Mouse (Mus musculus) stomach, postnatal 0 days (tissue): Measurements from ENCODE around the gene Amh. TPM values are rescaled to one million over a fixed set of nuclear protein-coding genes. Genes with fewer than 3 reads are reported as not detected.

Source experiments
- ATAC-seq: fragments of 200-750 bp; cut with Nextera tagmentation; 2 replicates; pipeline ENCODE4 v1.8.0; 2017; ENCODE audit not compliant: low FRiP score, low TSS enrichment
- DNase-seq: peaks from one replicate; pipeline ENCODE4 v3.0.0-alpha.2; 2016; ENCODE audit warnings: low spot score
- H3K27ac ChIP-seq: fragments of 300-500 bp; sonication (generic); replicated peaks from 2 replicates; pipeline ENCODE4 v1.5.1; 2014; ENCODE audit warnings: mild to moderate bottlenecking, control low read depth
- H3K27me3 ChIP-seq: fragments of 300-500 bp; sonication (generic); 2 replicates; pipeline ENCODE4 v1.6.1; 2014; ENCODE audit warnings: low read length; ENCODE audit not compliant: control insufficient read depth, insufficient read depth
- H3K36me3 ChIP-seq: fragments of 300-500 bp; sonication (generic); 2 replicates; pipeline ENCODE4 v1.6.1; 2014; ENCODE audit warnings: low read length, mixed read lengths; ENCODE audit not compliant: control insufficient read depth, insufficient read depth
- H3K4me1 ChIP-seq: fragments of 300-500 bp; sonication (generic); replicated peaks from 2 replicates; pipeline ENCODE4 v1.6.1; 2014; ENCODE audit warnings: antibody characterized with exemption; ENCODE audit not compliant: control insufficient read depth, insufficient read depth
- H3K4me2 ChIP-seq: fragments of 300-500 bp; sonication (generic); replicated peaks from 2 replicates; pipeline ENCODE4 v1.6.1; 2014; ENCODE audit warnings: low read depth, mild to moderate bottlenecking, control low read depth, moderate library complexity
- H3K4me3 ChIP-seq: fragments of 300-500 bp; sonication (generic); 2 replicates; pipeline ENCODE4 v1.5.1; 2014; ENCODE audit warnings: low read depth, low read length, control low read depth
- H3K9ac ChIP-seq: fragments of 300-500 bp; sonication (generic); 2 replicates; pipeline ENCODE4 v1.6.1; 2014; ENCODE audit warnings: mild to moderate bottlenecking, low read length, control low read depth, mixed read lengths
- H3K9me3 ChIP-seq: fragments of 300-500 bp; sonication (generic); 2 replicates; pipeline ENCODE4 v1.6.1; 2016; ENCODE audit warnings: low read length; ENCODE audit not compliant: control insufficient read depth
- CTCF ChIP-seq: IDR thresholded peaks from 2 replicates; pipeline ENCODE4 v1.5.1; 2016; ENCODE audit warnings: antibody characterized with exemption, low read depth, mild to moderate bottlenecking, moderate library complexity
- EP300 ChIP-seq: optimal IDR thresholded peaks from 2 replicates; pipeline ENCODE3; 2016; ENCODE audit warnings: antibody characterized with exemption
- WGBS: fragments of 180-500 bp; shearing (Covaris S2); extraction: QIAGEN DNeasy Blood & Tissue Kit; methylation state at CpG from one replicate; pipeline ENCODE4 v1.1.7; 2014; 5-methylcytosine and 5-hydroxymethylcytosine counted together
- polyA plus RNA-seq: library from polyadenylated mRNA; unstranded; fragments of >200 nt; fragmentation: Nextera tagmentation; extraction: Ambion mirVana; gene quantifications from 2 replicates; pipeline ENCODE4 v1.2.1, GENCODE M21; 2015

Gene Amh
- polyA plus RNA-seq, 1 experiment from 2014 or later, result 6.8 TPM

DNA sequence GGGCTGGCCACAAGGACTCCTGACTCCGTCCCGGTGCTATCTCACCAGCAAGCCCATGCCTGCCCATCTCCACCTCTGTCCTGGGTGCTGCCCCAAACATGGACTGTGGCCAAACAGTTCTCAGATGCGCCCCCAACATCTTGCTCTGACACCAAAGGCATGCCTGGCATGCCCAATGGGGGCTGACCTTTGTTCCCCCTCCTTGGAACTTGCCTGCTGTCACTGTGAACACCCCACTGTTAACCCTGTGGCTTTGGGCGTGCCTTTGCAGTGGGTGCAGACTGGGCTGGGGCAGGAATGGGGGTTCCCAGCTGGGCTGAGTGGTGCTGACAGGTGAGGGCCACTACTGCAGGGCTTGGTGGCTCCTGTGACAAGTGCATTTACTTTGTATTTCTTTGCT lies 11.2 kb upstream of the Amh start:
- no peak for DNase-seq
- Histone ChIP-seq H3K9ac (no peak overlapping the region), H3K27ac (no peak overlapping the region), H3K4me3 (no peak overlapping the region), H3K36me3 (peaks cover 41% of the 10 kb centered on the region), H3K9me3 (no peaks in the 10 kb centered on the region), H3K4me2 (no peak overlapping the region), H3K4me1 (peaks cover 4% of the 10 kb centered on the region), H3K27me3 (no peaks in the 10 kb centered on the region)
- WGBS, result 80% methylated on average over 4 of the region's 4 CpGs
- TF ChIP-seq CTCF (no peak), EP300 (no peak)
- ATAC-seq, result no peak

DNA sequence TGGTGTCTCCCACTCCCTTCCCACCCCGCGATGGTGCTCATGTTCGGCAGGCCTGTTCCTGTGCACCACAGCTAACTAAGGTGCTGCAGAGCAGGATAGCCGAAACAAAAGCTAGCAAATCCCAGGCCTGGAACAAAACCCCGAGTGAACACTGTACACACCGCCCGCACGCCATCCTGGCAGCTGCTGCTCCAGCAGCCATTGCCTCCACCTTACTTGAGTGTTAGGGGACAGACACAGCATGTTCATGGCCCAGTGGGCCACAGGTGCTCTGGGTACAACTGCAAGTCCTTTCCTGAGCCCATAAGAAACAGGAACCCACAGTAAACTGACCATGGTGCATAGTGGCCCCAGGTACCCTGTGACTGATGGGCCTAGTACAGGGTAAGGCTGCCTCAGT lies 10.3 kb upstream of the Amh start:
- Histone ChIP-seq H3K9me3 (no peaks in the 10 kb centered on the region), H3K36me3 (peaks cover 34% of the 10 kb centered on the region), H3K4me1 (peaks cover 6% of the 10 kb centered on the region), H3K27me3 (no peaks in the 10 kb centered on the region), H3K4me2 (no peak overlapping the region), H3K4me3 (no peak overlapping the region), H3K9ac (no peak overlapping the region; the same call in 1 of the 2 replicates), H3K27ac (no peak overlapping the region)
- no peak for ATAC-seq
- no peak for DNase-seq
- WGBS, result 69% methylated on average over 8 of the region's 8 CpGs
- TF ChIP-seq EP300 (no peak), CTCF (no peak)

DNA sequence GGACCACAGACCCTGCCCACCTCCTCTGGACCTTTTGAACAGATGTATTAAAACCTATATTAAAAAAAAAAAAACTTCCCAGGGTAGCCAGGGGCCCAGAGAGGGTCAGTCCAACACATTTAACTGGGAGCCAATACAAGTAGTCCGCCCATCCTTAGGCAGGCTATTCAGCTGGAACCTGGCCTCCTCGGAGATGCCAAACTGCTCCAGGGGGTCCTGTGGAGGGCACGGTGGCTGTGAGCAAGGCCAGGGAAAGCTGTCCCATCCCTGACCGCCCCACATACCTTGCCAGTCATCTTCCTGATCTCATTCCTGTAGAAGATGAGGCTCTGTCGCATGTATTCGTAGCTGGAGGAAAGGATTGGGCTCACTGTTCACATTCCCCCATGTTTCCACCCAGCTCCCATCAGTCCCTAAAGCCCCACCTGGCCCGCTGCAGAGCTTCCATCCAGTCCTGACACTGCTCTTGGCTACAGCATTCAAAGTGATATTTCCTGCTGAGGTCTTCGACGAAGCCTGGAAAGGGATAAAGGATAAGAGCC lies 8.7 kb upstream of the Amh start:
- 81% methylated on average over 9 of the region's 9 CpGs for WGBS
- no peak overlapping the region for H3K27ac ChIP-seq
- H3K4me2 ChIP-seq, result no peak overlapping the region
- DNase-seq (no peak), ATAC-seq (no peak)
- no peaks in the 10 kb centered on the region for H3K27me3 ChIP-seq
- H3K9me3 ChIP-seq, result no peaks in the 10 kb centered on the region
- H3K4me3 ChIP-seq, result no peak overlapping the region
- peak overlapping the region; percentile 97 for H3K9ac ChIP-seq
- peaks cover 25% of the 10 kb centered on the region for H3K36me3 ChIP-seq
- peaks cover 6% of the 10 kb centered on the region for H3K4me1 ChIP-seq
- no peak for TF ChIP-seq EP300
- no peak for TF ChIP-seq CTCF

DNA sequence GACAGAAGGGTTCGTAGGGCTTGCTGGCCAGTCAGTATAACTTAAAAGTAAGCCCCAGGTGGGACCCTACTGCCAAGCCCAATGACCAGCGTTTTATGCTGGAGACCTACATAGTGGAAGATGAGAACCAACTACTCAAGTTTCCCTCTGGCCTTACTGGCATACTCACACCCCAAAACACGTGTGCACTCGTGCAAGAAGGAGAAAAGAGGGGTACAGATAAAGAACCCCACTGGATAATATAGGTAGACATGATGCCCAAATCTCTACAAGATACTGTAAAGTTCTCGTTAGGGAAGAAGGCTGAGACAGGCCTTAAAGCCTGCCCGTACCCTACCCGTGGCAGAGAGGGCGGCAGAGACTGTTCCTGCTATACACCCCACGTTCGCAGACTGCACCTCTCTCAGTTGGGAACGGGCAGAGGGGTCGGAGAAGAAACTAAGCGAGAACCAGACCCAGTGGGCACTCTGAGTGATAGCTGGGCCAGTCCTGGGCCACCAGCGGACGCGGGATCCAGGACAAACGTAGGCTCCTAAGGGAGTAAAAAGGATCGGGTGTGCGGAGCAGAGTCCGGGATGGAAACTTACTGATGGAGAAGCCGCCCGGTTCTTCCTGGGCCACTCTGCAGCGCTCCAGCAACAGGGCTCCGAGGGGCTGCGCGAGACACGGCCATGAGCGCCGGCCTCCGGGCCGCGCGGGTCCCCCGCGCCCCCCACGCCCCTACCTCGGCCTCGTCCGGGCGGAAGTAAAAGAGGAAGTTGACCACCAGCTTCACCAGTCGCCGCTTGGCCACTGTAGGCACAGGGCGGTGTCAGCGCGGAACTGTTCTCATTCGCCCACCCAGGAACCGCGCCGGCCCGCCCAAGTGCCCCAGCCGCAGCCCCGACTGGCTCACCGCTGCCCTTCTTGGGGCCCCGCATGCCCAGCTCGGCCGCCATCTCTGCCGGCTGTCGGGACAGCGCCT lies 7.6 kb upstream of the Amh start:
- peaks cover 26% of the 10 kb centered on the region for H3K36me3 ChIP-seq
- 2% methylated on average over 58 of the region's 59 CpGs for WGBS
- peak; percentile 63 for ATAC-seq

DNA sequence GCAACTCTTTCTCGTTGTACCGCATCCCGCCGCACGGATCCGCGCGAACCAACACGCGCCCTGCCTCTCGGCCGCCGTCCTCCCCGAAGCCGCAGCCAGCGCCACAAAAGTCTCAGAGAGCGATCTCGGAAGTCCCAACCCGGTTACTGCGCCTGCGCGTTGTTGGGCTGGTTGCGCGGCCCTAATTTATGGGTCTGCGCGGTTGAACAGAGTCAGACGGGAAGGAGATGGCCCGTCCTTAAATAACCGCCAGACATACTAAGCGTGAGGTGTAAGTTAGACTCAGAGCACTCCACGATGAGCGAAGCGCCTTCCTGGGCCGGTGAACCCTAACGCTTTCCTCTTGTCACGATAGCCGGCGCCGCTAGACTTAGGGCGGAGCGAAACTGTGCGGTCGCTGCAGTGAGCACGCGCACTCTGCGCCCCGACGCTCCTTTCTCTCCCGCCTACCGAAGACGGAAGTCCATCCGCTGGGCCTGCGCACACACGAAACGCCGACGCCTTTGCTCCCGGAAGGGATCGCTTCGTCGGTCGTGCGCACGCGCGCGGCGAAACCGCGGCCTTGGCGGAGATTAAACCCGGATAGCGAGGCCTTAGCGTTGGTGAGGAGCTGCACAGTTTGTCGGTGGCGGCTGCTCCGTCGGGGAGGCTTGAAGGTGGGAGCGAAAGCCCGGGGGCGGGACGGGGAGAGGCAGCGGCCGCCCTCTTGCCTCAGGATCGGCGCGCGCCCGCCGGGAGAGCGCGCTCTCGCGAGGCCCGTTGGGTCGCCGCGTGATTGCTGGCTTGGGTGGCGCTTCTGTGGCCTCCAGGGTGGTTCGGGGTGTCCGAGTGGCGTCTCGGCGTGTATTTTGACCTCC lies 6.7 kb upstream of the Amh start, which contains the start of the genes Sf3a2 and Plekhj1:
Gene Sf3a2 (plus strand): TSS at position 49 of the 857 bp plus-strand sequence.
Gene Plekhj1 (minus strand): TSS at position 477 of the 857 bp plus-strand sequence.
- H3K4me2 ChIP-seq, result peak within 1 kb of the TSS; percentile 74
- DNase-seq (peak; percentile 94), ATAC-seq (peak; percentile 92)
- H3K36me3 ChIP-seq, result peaks cover 35% of the 10 kb centered on the region
- peak within 1 kb of the TSS; percentile 98 for H3K27ac ChIP-seq
- H3K9ac ChIP-seq, result peak within 1 kb of the TSS; percentile 97
- H3K27me3 ChIP-seq, result no peaks in the 10 kb centered on the region
- WGBS, result under 1% methylated on average over 103 of the region's 104 CpGs
- H3K4me1 ChIP-seq, result peaks cover 6% of the 10 kb centered on the region
- TF ChIP-seq CTCF (no peak), EP300 (no peak)
- H3K4me3 ChIP-seq, result peak within 1 kb of the TSS; percentile 84
- H3K9me3 ChIP-seq, result no peaks in the 10 kb centered on the region

More for the DNA sequence above, 7.6 kb upstream of the Amh start:
- TF ChIP-seq EP300, result no peak
- no peak; the same call in 1 of the 2 replicates for TF ChIP-seq CTCF
- H3K27ac ChIP-seq, result peak overlapping the region; percentile 98
- peak overlapping the region; percentile 97 for H3K9ac ChIP-seq
- peak overlapping the region; percentile 84 for H3K4me3 ChIP-seq
- H3K4me2 ChIP-seq, result peak overlapping the region; percentile 74
- H3K27me3 ChIP-seq, result no peaks in the 10 kb centered on the region
- no peaks in the 10 kb centered on the region for H3K9me3 ChIP-seq
- no peak for DNase-seq
- H3K4me1 ChIP-seq, result peaks cover 6% of the 10 kb centered on the region
